Mouse (Mus musculus) CH12.LX (cell line): Measurements from ENCODE around the gene Rarg. TPM values are rescaled to one million over a fixed set of nuclear protein-coding genes. Genes with fewer than 3 reads are reported as not detected.

ENCODE experiments used
- DNase-seq: peaks from one replicate; pipeline ENCODE4 v3.0.0-alpha.2; 2013; ENCODE audit errors: extremely low read depth
- H3K27ac ChIP-seq: 2 replicates; pipeline ENCODE4 v1.5.1; 2012; ENCODE audit warnings: low read depth, mild to moderate bottlenecking, control low read depth, moderate library complexity; ENCODE audit not compliant: insufficient read depth
- H3K27me3 ChIP-seq: replicated peaks from 2 replicates; pipeline ENCODE3; 2012; ENCODE audit warnings: inconsistent platforms
- H3K36me3 ChIP-seq, 2 experiments: replicated peaks in 1 of 2; 2 replicates each; pipeline versions ENCODE3 to v1.6.1; 2012; ENCODE audit warnings: inconsistent platforms in 1 of 2, low read length in 1 of 2, mild to moderate bottlenecking in 1 of 2, mixed read lengths in 1 of 2, moderate library complexity in 1 of 2; ENCODE audit not compliant: control insufficient read depth in 1 of 2, insufficient read depth in 1 of 2
- H3K4me1 ChIP-seq, 2 experiments: 2 replicates each; pipeline ENCODE4 v1.6.1; 2012; ENCODE audit warnings: inconsistent platforms in 1 of 2, moderate library complexity in 1 of 2; ENCODE audit not compliant: insufficient read depth in 2 of 2, control insufficient read depth in 1 of 2
- H3K4me2 ChIP-seq: 2 replicates; pipeline ENCODE4 v1.6.1; 2012; ENCODE audit warnings: low read depth, mild to moderate bottlenecking, control low read depth; ENCODE audit not compliant: poor library complexity, insufficient read depth, severe bottlenecking
- H3K4me3 ChIP-seq, 3 experiments: fragments of 150-350 bp in 1 of 3; sonication (generic) in 1 of 3; replicated peaks in 1 of 3; 2 replicates each; pipeline versions ENCODE3 to v1.5.1; 2011 to 2012; ENCODE audit warnings: low read depth in 2 of 3, low read length in 2 of 3, mild to moderate bottlenecking in 2 of 3, moderate library complexity in 2 of 3, control low read depth in 1 of 3, improper control_type of control experiment in 1 of 3, inconsistent platforms in 1 of 3, mixed read lengths in 1 of 3; ENCODE audit not compliant: poor library complexity in 1 of 3
- H3K79me2 ChIP-seq: replicated peaks from 2 replicates; pipeline ENCODE4 v1.6.1; 2012; ENCODE audit warnings: mild to moderate bottlenecking, moderate library complexity; ENCODE audit not compliant: control insufficient read depth, poor library complexity, insufficient read depth, severe bottlenecking; ENCODE audit errors: extremely low read depth
- H3K9ac ChIP-seq: 2 replicates; pipeline ENCODE4 v1.6.1; 2012; ENCODE audit warnings: low read depth, mild to moderate bottlenecking, control low read depth, moderate library complexity; ENCODE audit not compliant: insufficient read depth
- H3K9me3 ChIP-seq: replicated peaks from 2 replicates; pipeline ENCODE3; 2012; ENCODE audit warnings: low read length, inconsistent platforms, mixed read lengths
- BHLHE40 ChIP-seq: IDR thresholded peaks from 2 replicates; pipeline ENCODE4 v1.6.1; 2011; ENCODE audit warnings: mild to moderate bottlenecking, low read depth, low read length, improper control_type of control experiment
- CHD2 ChIP-seq: IDR thresholded peaks from 2 replicates; pipeline ENCODE4 v1.6.1; 2011; ENCODE audit warnings: low read length, improper control_type of control experiment
- CTCF ChIP-seq, 2 experiments: IDR thresholded peaks in 1 of 2; conservative IDR thresholded peaks in 1 of 2; 2 replicates each; pipeline ENCODE4 v1.5.1; 2011 to 2012; ENCODE audit warnings: low read depth in 2 of 2, low read length in 2 of 2, improper control_type of control experiment in 1 of 2, inconsistent platforms in 1 of 2, mild to moderate bottlenecking in 1 of 2, moderate library complexity in 1 of 2
- EP300 ChIP-seq: IDR thresholded peaks from 2 replicates; pipeline ENCODE4 v1.6.1; 2011; ENCODE audit warnings: low read length, improper control_type of control experiment
- ETS1 ChIP-seq: conservative IDR thresholded peaks from 2 replicates; pipeline ENCODE4 v1.6.1; 2012; ENCODE audit warnings: low read depth, mild to moderate bottlenecking, inconsistent platforms, low read length, improper control_type of control experiment, moderate library complexity
- HCFC1 ChIP-seq: IDR thresholded peaks from 2 replicates; pipeline ENCODE4 v1.6.1; 2012; ENCODE audit warnings: low read depth, mild to moderate bottlenecking, inconsistent platforms, low read length, improper control_type of control experiment
- IRF4 ChIP-seq: IDR thresholded peaks from 2 replicates; pipeline ENCODE4 v1.6.1; 2014; ENCODE audit warnings: low read depth, mild to moderate bottlenecking, inconsistent platforms, low read length, improper control_type of control experiment
- JUN ChIP-seq: IDR thresholded peaks from 2 replicates; pipeline ENCODE4 v1.6.1; 2011; ENCODE audit warnings: low read depth, mild to moderate bottlenecking, low read length, improper control_type of control experiment, moderate library complexity; ENCODE audit not compliant: insufficient read depth
- MAFK ChIP-seq: IDR thresholded peaks from 2 replicates; pipeline ENCODE4 v1.6.1; 2011; ENCODE audit warnings: low read length, improper control_type of control experiment; ENCODE audit not compliant: insufficient replicate concordance
- MAZ ChIP-seq: IDR thresholded peaks from 2 replicates; pipeline ENCODE4 v1.6.1; 2012; ENCODE audit warnings: low read depth, mild to moderate bottlenecking, inconsistent platforms, low read length, improper control_type of control experiment, moderate library complexity
- MEF2A ChIP-seq: IDR thresholded peaks from 2 replicates; pipeline ENCODE4 v1.6.1; 2014; ENCODE audit warnings: low read depth, mild to moderate bottlenecking, inconsistent platforms, low read length, improper control_type of control experiment, borderline replicate concordance
- NELFE ChIP-seq: IDR thresholded peaks from 2 replicates; pipeline ENCODE4 v1.6.1; 2011; ENCODE audit warnings: low read depth, low read length, improper control_type of control experiment
- NRF1 ChIP-seq: IDR thresholded peaks from 2 replicates; pipeline ENCODE4 v1.6.1; 2014; ENCODE audit warnings: low read depth, mild to moderate bottlenecking, inconsistent platforms, low read length, improper control_type of control experiment, moderate library complexity
- POLR2A ChIP-seq: IDR thresholded peaks from 2 replicates; pipeline ENCODE4 v1.6.1; 2011; ENCODE audit warnings: low read depth, mild to moderate bottlenecking, improper control_type of control experiment, low read length
- RCOR1 ChIP-seq: conservative IDR thresholded peaks from 2 replicates; pipeline ENCODE4 v1.6.1; 2012; ENCODE audit warnings: low read depth, mild to moderate bottlenecking, inconsistent platforms, low read length, improper control_type of control experiment
- SIN3A ChIP-seq: IDR thresholded peaks from 2 replicates; pipeline ENCODE4 v1.6.1; 2012; ENCODE audit warnings: low read length, improper control_type of control experiment, inconsistent platforms
- TCF12 ChIP-seq: IDR thresholded peaks from 2 replicates; pipeline ENCODE4 v1.6.1; 2014; ENCODE audit warnings: low read depth, mild to moderate bottlenecking, inconsistent platforms, low read length, improper control_type of control experiment
- UBTF ChIP-seq: IDR thresholded peaks from 2 replicates; pipeline ENCODE4 v1.6.1; 2012; ENCODE audit warnings: low read depth, mild to moderate bottlenecking, inconsistent platforms, low read length, improper control_type of control experiment, moderate library complexity
- ZC3H11A ChIP-seq: IDR thresholded peaks from 2 replicates; pipeline ENCODE4 v1.6.1; 2012; ENCODE audit warnings: low read depth, mild to moderate bottlenecking, inconsistent platforms, low read length, improper control_type of control experiment
- dilution Hi-C: fragments of 300-500 bp; cut with MboI; formaldehyde crosslinking; loops from 2 replicates; pipeline ENCODE4 v1.14.3; 2020; ENCODE audit warnings: low sequenced_read_pairs; ENCODE audit not compliant: extremely low pct_unique_long_range_greater_than_20kb, extremely low pct_ligation_motif_present
- in situ Hi-C: fragments of 300-500 bp; cut with MboI; formaldehyde crosslinking; loops from 3 replicates; pipeline ENCODE4 v1.14.3; 2019; ENCODE audit warnings: low sequenced_read_pairs, low pct_ligation_motif_present, low pct_unique_long_range_greater_than_20kb, mixed read lengths
- polyA plus RNA-seq: library from polyadenylated mRNA; unstranded; fragments of >175 nt; gene quantifications from 2 replicates; pipeline ENCODE4 v1.2.1, GENCODE M21; 2012; ENCODE audit warnings: low read depth; ENCODE audit not compliant: insufficient read length
- total RNA-seq, 2 experiments: library from RNA; depleted of rRNA; stranded (reverse); fragments of 300-350 nt in 1 of 2; fragments of >200 nt in 1 of 2; gene quantifications; 2 replicates each; pipeline ENCODE4 v1.2.3; 2012 to 2014

The Rarg gene
- total and polyA plus RNA-seq, 3 experiments, result 0.17 to 0.76 (median 0.64) TPM

DNA sequence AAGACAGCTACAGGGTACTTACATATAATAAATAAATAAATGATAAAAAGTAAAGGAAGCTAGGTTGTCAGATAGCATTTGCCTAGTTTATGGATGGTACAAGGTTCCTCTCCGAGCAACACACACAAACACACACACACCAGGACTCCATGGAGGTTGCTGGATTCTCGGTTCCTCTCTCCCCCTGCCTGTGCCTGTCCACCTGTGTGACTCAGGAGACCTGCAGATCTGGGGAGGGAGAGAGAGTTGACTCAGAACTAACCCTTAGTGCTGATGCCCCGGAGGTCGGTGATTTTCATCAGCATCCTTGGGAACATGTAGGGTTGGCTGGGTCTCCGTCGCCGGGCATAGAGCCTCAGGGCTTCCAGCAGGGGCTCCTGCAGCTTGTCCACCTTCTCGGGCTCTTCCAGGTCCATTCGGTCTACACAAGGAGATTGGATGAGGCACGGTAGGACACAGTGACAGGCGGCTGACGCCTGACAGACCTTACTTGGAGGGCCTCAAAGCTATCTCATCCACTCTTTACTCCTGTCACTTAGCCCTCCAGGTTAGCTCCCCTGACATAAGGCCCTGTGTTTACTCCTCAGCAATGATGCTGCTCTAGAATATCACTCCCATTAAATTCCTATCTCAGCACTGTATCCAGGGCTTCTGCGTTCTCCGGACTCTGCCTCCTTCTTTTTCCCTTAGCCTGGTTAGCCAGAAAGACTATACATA, 18.6 kb downstream of the Rarg start:
- Histone ChIP-seq H3K4me1 (peaks cover 17 to 42% of the 10 kb centered on the region in 2 experiments), H3K27me3 (peaks cover 15% of the 10 kb centered on the region), H3K79me2 (no peaks in the 10 kb centered on the region), H3K4me2 (no peak overlapping the region), H3K27ac (no peak overlapping the region), H3K9ac (no peak overlapping the region), H3K36me3 (no peaks in the 10 kb centered on the region), H3K9me3 (no peaks in the 10 kb centered on the region), H3K4me3 (no peak overlapping the region)
- dilution Hi-C loops, result no loop called here
- DNase-seq, result peak; percentile 45
- in situ Hi-C loops, result loop anchor here (5.0 kb wide), 2 partner anchors 49 to 79 kb away; no protein-coding TSS in a partner anchor
- peak; percentile 43; the same call in 1 of the 2 replicates for TF ChIP-seq BHLHE40
- 0 out of 2 replicates have a peak, but pooled peaks have one; percentile 12 for TF ChIP-seq NELFE
- TF ChIP-seq CHD2, result no peak
- TF ChIP-seq EP300, result peak; percentile 78
- no peak for TF ChIP-seq MAFK
- peak; percentile 58; the same call in 1 of the 2 replicates for TF ChIP-seq SIN3A
- peak; percentile 73 for TF ChIP-seq IRF4
- 0 out of 2 replicates have a peak, but pooled peaks have one; percentile 5 for TF ChIP-seq ETS1

DNA sequence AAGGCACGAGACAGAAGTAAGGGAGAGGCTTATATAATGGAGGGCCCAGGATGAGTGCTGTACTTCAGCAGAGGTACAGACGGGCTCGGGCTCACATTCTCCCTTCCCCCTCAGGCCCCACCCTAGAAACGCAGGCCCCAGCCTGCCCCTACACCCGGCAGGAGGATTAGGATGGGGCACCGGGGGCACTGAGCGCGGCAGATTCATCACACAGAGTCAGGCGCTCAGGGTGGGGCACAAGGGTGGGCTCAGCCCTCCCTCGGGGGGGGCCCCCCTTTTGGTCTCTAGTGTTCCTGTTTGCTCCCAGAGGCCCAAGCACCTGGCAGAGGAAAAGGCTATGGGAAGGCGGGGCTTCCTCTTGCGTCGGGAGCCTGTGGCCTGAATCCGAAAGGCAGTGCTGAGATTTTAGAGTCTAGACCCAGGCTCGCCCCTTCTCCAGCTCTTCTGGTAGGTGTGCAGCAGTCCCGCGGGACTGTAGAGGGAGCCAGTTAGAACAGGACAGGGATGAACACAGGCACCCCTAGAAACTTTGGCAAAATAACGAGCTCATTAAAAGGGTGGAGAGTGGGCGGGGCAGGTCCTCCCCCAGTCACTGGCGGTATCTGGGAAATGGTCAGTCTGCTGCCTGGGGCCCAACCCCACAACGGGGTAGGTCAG, 21.8 kb downstream of the Rarg start:
- H3K4me3 ChIP-seq, result peak overlapping the region; percentile 34 to 43 (median 41)
- in situ Hi-C loops, result loop anchor here (5.0 kb wide), 2 partner anchors 52 to 82 kb away; no protein-coding TSS in a partner anchor
- no peak overlapping the region; the same call in 1 of the 2 replicates for H3K27ac ChIP-seq
- dilution Hi-C loops, result no loop called here
- no peak for TF ChIP-seq MEF2A
- peak; percentile 43; the same call in 1 of the 2 replicates for TF ChIP-seq UBTF
- TF ChIP-seq JUN, result no peak
- TF ChIP-seq HCFC1, result peak; percentile 24; the same call in 1 of the 2 replicates
- 0 out of 4 replicates have a peak, but pooled peaks of 1 of the 2 experiments have one; percentile 2 for TF ChIP-seq CTCF (conservative IDR thresholded peaks at IDR 0.05 in 1 of 2, IDR thresholded peaks at IDR 0.05 in 1 of 2; ENCODE audit: low read depth in 2 of 2, low read length in 2 of 2)
- no peak for TF ChIP-seq RCOR1
- peak; percentile 22; the same call in 1 of the 2 replicates for TF ChIP-seq TCF12
- no peak for TF ChIP-seq NRF1
- no peak for TF ChIP-seq IRF4
- no peak for TF ChIP-seq ZC3H11A
- TF ChIP-seq POLR2A, result 0 out of 2 replicates have a peak, but pooled peaks have one; percentile 32
- TF ChIP-seq ETS1, result 0 out of 2 replicates have a peak, but pooled peaks have one; percentile 13
- TF ChIP-seq MAZ, result 0 out of 2 replicates have a peak, but pooled peaks have one; percentile 67
- peak; percentile 26; the same call in 1 of the 2 replicates for TF ChIP-seq BHLHE40
- no peaks in the 10 kb centered on the region for H3K79me2 ChIP-seq
- peak overlapping the region; percentile 55 for H3K9ac ChIP-seq
- H3K36me3 ChIP-seq, result no peaks in the 10 kb centered on the region
- peak; percentile 43 for DNase-seq
- H3K9me3 ChIP-seq, result no peaks in the 10 kb centered on the region
- peaks cover 6% of the 10 kb centered on the region for H3K27me3 ChIP-seq
- H3K4me2 ChIP-seq, result peak overlapping the region; percentile 52
- H3K4me1 ChIP-seq, result peaks cover 41 to 69% of the 10 kb centered on the region in 2 experiments
